Mouse (Mus musculus): ENCODE measurements around the gene Fam172a. TPM values are rescaled to one million over a fixed set of nuclear protein-coding genes. Genes with fewer than 3 reads are reported as not detected.

The Fam172a gene
- polyA plus RNA-seq, 1 experiment from 2014 or later: 15.6 TPM

GRCm38 (mm10) chr13:77878120-77878519, 176.3 kb downstream of the Fam172a start:
- H3K4me3 ChIP-seq: no peak overlapping the region
- H3K4me1 ChIP-seq: no peaks in the 10 kb centered on the region
- WGBS (ENCODE audit: insufficient replicate concordance): 74% methylated on average over 4 of the region's 4 CpGs
- no peak for ATAC-seq
- no peaks in the 10 kb centered on the region for H3K36me3 ChIP-seq
- H3K4me2 ChIP-seq: no peak overlapping the region
- H3K27ac ChIP-seq: no peak overlapping the region
- H3K9ac ChIP-seq: no peak overlapping the region
- no peaks in the 10 kb centered on the region for H3K27me3 ChIP-seq (replicated peaks)
- no peaks in the 10 kb centered on the region for H3K9me3 ChIP-seq (replicated peaks)

GRCm38 (mm10) chr13:77878545-77878944, 176.7 kb downstream of the Fam172a start:
- WGBS (ENCODE audit: insufficient replicate concordance): 67% methylated on average over 3 of the region's 3 CpGs
- Histone ChIP-seq H3K4me2 (no peak overlapping the region), H3K4me3 (no peak overlapping the region), H3K27me3 (replicated peaks) (no peaks in the 10 kb centered on the region), H3K36me3 (no peaks in the 10 kb centered on the region), H3K9me3 (replicated peaks) (no peaks in the 10 kb centered on the region), H3K4me1 (no peaks in the 10 kb centered on the region), H3K27ac (no peak overlapping the region), H3K9ac (no peak overlapping the region)
- no peak for ATAC-seq

GRCm38 (mm10) chr13:77897619-77898018, 195.8 kb downstream of the Fam172a start:
- 69% methylated on average over 2 of the region's 2 CpGs for WGBS (ENCODE audit: insufficient replicate concordance)
- Histone ChIP-seq H3K4me3 (no peak overlapping the region), H3K4me2 (no peak overlapping the region), H3K9me3 (replicated peaks) (no peaks in the 10 kb centered on the region), H3K36me3 (no peaks in the 10 kb centered on the region), H3K4me1 (no peaks in the 10 kb centered on the region), H3K27ac (no peak overlapping the region), H3K9ac (no peak overlapping the region), H3K27me3 (replicated peaks) (no peaks in the 10 kb centered on the region)
- ATAC-seq: no peak

- ATAC-seq: no peak
- no peak overlapping the region for H3K9ac ChIP-seq
- no peak overlapping the region for H3K27ac ChIP-seq
- no peaks in the 10 kb centered on the region for H3K27me3 ChIP-seq (replicated peaks)
- H3K9me3 ChIP-seq (replicated peaks): no peaks in the 10 kb centered on the region
- no peaks in the 10 kb centered on the region for H3K4me1 ChIP-seq
- H3K36me3 ChIP-seq: no peaks in the 10 kb centered on the region
- H3K4me2 ChIP-seq: no peak overlapping the region
- no peak overlapping the region for H3K4me3 ChIP-seq
- WGBS (ENCODE audit: insufficient replicate concordance): 62% methylated on average over 6 of the region's 6 CpGs
Measured at GRCm38 (mm10) chr13:77898066-77898796, 196.4 kb downstream of the Fam172a start.

- H3K9me3 ChIP-seq (replicated peaks): no peaks in the 10 kb centered on the region
- H3K27ac ChIP-seq: no peak overlapping the region
- no peak overlapping the region for H3K9ac ChIP-seq
- no peaks in the 10 kb centered on the region for H3K27me3 ChIP-seq (replicated peaks)
- no peak overlapping the region for H3K4me3 ChIP-seq
- no peaks in the 10 kb centered on the region for H3K36me3 ChIP-seq
- no peak overlapping the region for H3K4me2 ChIP-seq
- WGBS (ENCODE audit: insufficient replicate concordance): 44% methylated on average over 1 of the region's 1 CpGs
- H3K4me1 ChIP-seq: no peaks in the 10 kb centered on the region
- no peak for ATAC-seq
Measured at GRCm38 (mm10) chr13:77899725-77900124, 197.9 kb downstream of the Fam172a start.

- no peak overlapping the region for H3K4me3 ChIP-seq
- 0 out of 2 replicates have a peak, but pooled peaks cover 2% of the 10 kb centered on the region for H3K36me3 ChIP-seq
- H3K27ac ChIP-seq: no peak overlapping the region
- H3K9ac ChIP-seq: no peak overlapping the region
- no peak for ATAC-seq
- no peaks in the 10 kb centered on the region for H3K27me3 ChIP-seq (replicated peaks)
- H3K4me2 ChIP-seq: no peak overlapping the region
- no peaks in the 10 kb centered on the region for H3K9me3 ChIP-seq (replicated peaks)
- H3K4me1 ChIP-seq: no peaks in the 10 kb centered on the region
Measured at GRCm38 (mm10) chr13:77900843-77901242, 199.0 kb downstream of the Fam172a start.

GRCm38 (mm10) chr13:77909184-77909583, 207.4 kb downstream of the Fam172a start:
- H3K4me2 ChIP-seq: no peak overlapping the region
- H3K4me3 ChIP-seq: no peak overlapping the region
- H3K9ac ChIP-seq: no peak overlapping the region
- H3K36me3 ChIP-seq: 0 out of 2 replicates have a peak, but pooled peaks cover 2% of the 10 kb centered on the region
- ATAC-seq: no peak
- 69% methylated on average over 2 of the region's 2 CpGs for WGBS (ENCODE audit: insufficient replicate concordance)
- H3K9me3 ChIP-seq (replicated peaks): no peaks in the 10 kb centered on the region
- H3K4me1 ChIP-seq: no peaks in the 10 kb centered on the region
- H3K27ac ChIP-seq: no peak overlapping the region
- no peaks in the 10 kb centered on the region for H3K27me3 ChIP-seq (replicated peaks)

- H3K4me1 ChIP-seq: no peaks in the 10 kb centered on the region
- H3K9ac ChIP-seq: no peak overlapping the region
- no peak overlapping the region for H3K4me2 ChIP-seq
- no peak overlapping the region for H3K27ac ChIP-seq
- no peaks in the 10 kb centered on the region for H3K27me3 ChIP-seq (replicated peaks)
- no peaks in the 10 kb centered on the region for H3K9me3 ChIP-seq (replicated peaks)
- ATAC-seq: no peak
- WGBS (ENCODE audit: insufficient replicate concordance): 72% methylated on average over 2 of the region's 2 CpGs
- H3K4me3 ChIP-seq: no peak overlapping the region
- no peaks in the 10 kb centered on the region for H3K36me3 ChIP-seq
Measured at GRCm38 (mm10) chr13:77922834-77923233, 221.0 kb downstream of the Fam172a start.

GRCm38 (mm10) chr13:77957611-77958010, 255.8 kb downstream of the Fam172a start:
- Histone ChIP-seq H3K36me3 (no peaks in the 10 kb centered on the region), H3K27me3 (replicated peaks) (no peaks in the 10 kb centered on the region), H3K4me3 (no peak overlapping the region), H3K4me2 (no peak overlapping the region), H3K27ac (no peak overlapping the region), H3K9me3 (replicated peaks) (no peaks in the 10 kb centered on the region), H3K9ac (no peak overlapping the region), H3K4me1 (no peaks in the 10 kb centered on the region)
- no peak for ATAC-seq
- WGBS (ENCODE audit: insufficient replicate concordance): 29% methylated on average over 1 of the region's 1 CpGs

- Histone ChIP-seq H3K4me3 (no peak overlapping the region), H3K36me3 (no peaks in the 10 kb centered on the region), H3K27ac (no peak overlapping the region), H3K27me3 (replicated peaks) (no peaks in the 10 kb centered on the region), H3K4me1 (no peaks in the 10 kb centered on the region), H3K4me2 (no peak overlapping the region), H3K9me3 (replicated peaks) (no peaks in the 10 kb centered on the region), H3K9ac (no peak overlapping the region)
- no peak for ATAC-seq
- 76% methylated on average over 4 of the region's 4 CpGs for WGBS (ENCODE audit: insufficient replicate concordance)
Measured at GRCm38 (mm10) chr13:77959493-77960272, 257.9 kb downstream of the Fam172a start.

- H3K9me3 ChIP-seq (replicated peaks): no peaks in the 10 kb centered on the region
- no peaks in the 10 kb centered on the region for H3K27me3 ChIP-seq (replicated peaks)
- no peaks in the 10 kb centered on the region for H3K4me1 ChIP-seq
- no peak overlapping the region for H3K27ac ChIP-seq
- no peaks in the 10 kb centered on the region for H3K36me3 ChIP-seq
- no peak for ATAC-seq
- H3K9ac ChIP-seq: no peak overlapping the region
- WGBS (ENCODE audit: insufficient replicate concordance): 64% methylated on average over 3 of the region's 3 CpGs
- no peak overlapping the region for H3K4me2 ChIP-seq
- H3K4me3 ChIP-seq: no peak overlapping the region
Measured at GRCm38 (mm10) chr13:77976248-77976647, 274.4 kb downstream of the Fam172a start.

GRCm38 (mm10) chr13:77977121-77977520, 275.3 kb downstream of the Fam172a start:
- Histone ChIP-seq H3K4me3 (no peak overlapping the region), H3K36me3 (no peaks in the 10 kb centered on the region), H3K27ac (no peak overlapping the region), H3K4me1 (no peaks in the 10 kb centered on the region), H3K4me2 (no peak overlapping the region), H3K9me3 (replicated peaks) (no peaks in the 10 kb centered on the region), H3K27me3 (replicated peaks) (no peaks in the 10 kb centered on the region), H3K9ac (no peak overlapping the region)
- ATAC-seq: no peak
- 84% methylated on average over 1 of the region's 1 CpGs for WGBS (ENCODE audit: insufficient replicate concordance)
